Mouse (Mus musculus): ENCODE measurements around the gene Ppp2r5a. TPM values are rescaled to one million over a fixed set of nuclear protein-coding genes. Genes with fewer than 3 reads are reported as not detected.

Ppp2r5a gene
- polyA plus RNA-seq, 1 experiment from 2014 or later: 12.6 TPM

GRCm38 (mm10) chr1:191395871-191396433 lies 7.1 kb downstream of the Ppp2r5a start:
- Histone ChIP-seq H3K4me1 (replicated peaks; ENCODE audit: control insufficient read depth, insufficient read depth, low read length) (peaks cover 5% of the 10 kb centered on the region; the same call in 1 of the 2 replicates), H3K4me3 (replicated peaks; ENCODE audit: low read length) (peak overlapping the region; percentile 59), H3K9ac (peak overlapping the region; percentile 66), H3K9me3 (ENCODE audit: control insufficient read depth, low read length) (no peaks in the 10 kb centered on the region), H3K4me2 (replicated peaks) (peak overlapping the region; percentile 61), H3K27ac (peak overlapping the region; percentile 75; the same call in 1 of the 2 replicates), H3K27me3 (ENCODE audit: control insufficient read depth, insufficient read depth, low read length) (no peaks in the 10 kb centered on the region), H3K36me3 (replicated peaks; ENCODE audit: control insufficient read depth, insufficient read depth) (no peaks in the 10 kb centered on the region)
- no peak for ATAC-seq (ENCODE audit: low FRiP score)
- peak; percentile 29 for DNase-seq (ENCODE audit: low spot score)
- WGBS: 3% methylated on average over 23 of the region's 43 CpGs

DNA sequence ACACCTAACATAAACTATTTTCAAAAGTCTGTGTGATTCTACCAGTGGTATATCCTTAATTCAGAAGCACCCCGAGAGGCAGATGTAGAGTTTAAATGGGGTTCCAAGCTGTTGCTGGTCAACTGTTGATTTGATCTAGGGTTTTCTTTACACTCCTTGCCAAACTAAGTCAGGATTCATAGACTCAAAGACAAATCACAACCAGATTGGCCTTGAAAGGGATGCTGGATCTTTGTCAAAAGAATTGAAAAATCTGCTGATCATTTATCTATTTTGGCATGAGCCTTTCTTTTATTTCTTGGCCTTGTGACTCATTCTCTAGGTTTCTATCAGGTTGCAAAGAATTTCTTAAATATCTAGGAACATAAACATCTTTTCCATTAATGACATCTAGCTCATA lies 7.9 kb downstream of the Ppp2r5a start:
- Histone ChIP-seq H3K9me3 (ENCODE audit: control insufficient read depth, low read length) (no peaks in the 10 kb centered on the region), H3K36me3 (replicated peaks; ENCODE audit: control insufficient read depth, insufficient read depth) (no peaks in the 10 kb centered on the region), H3K27ac (no peak overlapping the region), H3K9ac (no peak overlapping the region), H3K4me1 (replicated peaks; ENCODE audit: control insufficient read depth, insufficient read depth, low read length) (peaks cover 5% of the 10 kb centered on the region; the same call in 1 of the 2 replicates), H3K27me3 (ENCODE audit: control insufficient read depth, insufficient read depth, low read length) (no peaks in the 10 kb centered on the region), H3K4me2 (replicated peaks) (peak overlapping the region; percentile 61), H3K4me3 (replicated peaks; ENCODE audit: low read length) (peak overlapping the region; percentile 59; the same call in 1 of the 2 replicates)
- 42% methylated on average over 1 of the region's 1 CpGs for WGBS
- DNase-seq (ENCODE audit: low spot score): no peak
- ATAC-seq (ENCODE audit: low FRiP score): no peak

DNA sequence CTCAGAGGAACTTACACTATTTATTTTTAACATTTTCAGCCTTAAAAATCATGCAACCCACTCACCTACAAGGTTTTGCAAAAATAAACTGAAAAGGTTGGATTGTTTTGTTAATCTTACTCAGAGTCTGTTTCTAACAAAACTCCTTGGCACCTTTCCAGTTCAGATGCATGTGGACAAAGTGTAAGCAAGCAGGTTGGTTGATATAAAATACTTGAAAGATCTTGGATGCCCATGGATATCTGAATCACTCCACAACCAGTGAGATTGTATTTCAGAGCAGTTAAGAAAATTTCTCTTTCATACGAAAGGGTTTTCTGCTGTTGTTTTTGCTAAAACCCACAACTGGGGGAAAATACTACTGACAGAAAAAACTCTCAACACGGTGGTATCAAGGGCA lies 8.9 kb downstream of the Ppp2r5a start:
- DNase-seq (ENCODE audit: low spot score) (no peak), ATAC-seq (ENCODE audit: low FRiP score) (no peak)
- Histone ChIP-seq H3K4me3 (replicated peaks; ENCODE audit: low read length) (no peak overlapping the region), H3K27ac (no peak overlapping the region), H3K9me3 (ENCODE audit: control insufficient read depth, low read length) (no peaks in the 10 kb centered on the region), H3K36me3 (replicated peaks; ENCODE audit: control insufficient read depth, insufficient read depth) (no peaks in the 10 kb centered on the region), H3K4me2 (replicated peaks) (peak overlapping the region; percentile 61), H3K27me3 (ENCODE audit: control insufficient read depth, insufficient read depth, low read length) (no peaks in the 10 kb centered on the region), H3K4me1 (replicated peaks; ENCODE audit: control insufficient read depth, insufficient read depth, low read length) (peaks cover 5% of the 10 kb centered on the region; the same call in 1 of the 2 replicates), H3K9ac (no peak overlapping the region)
- 74% methylated on average over 2 of the region's 2 CpGs for WGBS

DNA sequence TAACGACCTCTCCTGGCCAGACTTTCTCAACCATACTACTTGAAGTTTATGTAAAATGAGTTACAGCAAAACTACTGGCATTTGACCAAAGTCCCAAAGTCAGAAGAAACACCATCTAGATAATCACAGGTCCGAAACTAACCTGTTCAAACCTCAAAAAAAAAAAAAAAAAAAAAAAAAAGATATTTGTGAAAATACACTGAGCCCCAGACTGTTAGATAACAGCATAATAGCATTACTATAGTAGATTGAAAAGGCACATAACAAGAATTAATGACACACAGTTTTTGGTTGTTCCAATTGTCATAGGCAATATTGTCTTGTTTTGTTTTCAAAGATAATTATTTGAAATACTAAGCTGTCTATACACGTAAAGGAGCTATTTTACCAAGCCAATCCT lies 9.5 kb downstream of the Ppp2r5a start:
- H3K4me1 ChIP-seq (replicated peaks; ENCODE audit: control insufficient read depth, insufficient read depth, low read length): peaks cover 5% of the 10 kb centered on the region; the same call in 1 of the 2 replicates
- no peak for ATAC-seq (ENCODE audit: low FRiP score)
- no peak overlapping the region for H3K4me2 ChIP-seq (replicated peaks)
- no peak overlapping the region for H3K27ac ChIP-seq
- H3K36me3 ChIP-seq (replicated peaks; ENCODE audit: control insufficient read depth, insufficient read depth): no peaks in the 10 kb centered on the region
- no peak overlapping the region for H3K4me3 ChIP-seq (replicated peaks; ENCODE audit: low read length)
- H3K9ac ChIP-seq: no peak overlapping the region
- H3K9me3 ChIP-seq (ENCODE audit: control insufficient read depth, low read length): no peaks in the 10 kb centered on the region
- no peaks in the 10 kb centered on the region for H3K27me3 ChIP-seq (ENCODE audit: control insufficient read depth, insufficient read depth, low read length)
- no peak for DNase-seq (ENCODE audit: low spot score)
- 92% methylated on average over 3 of the region's 3 CpGs for WGBS

GRCm38 (mm10) chr1:191391311-191391710 lies 11.8 kb downstream of the Ppp2r5a start:
- DNase-seq (ENCODE audit: low spot score): peak; percentile 68
- WGBS: 17% methylated on average over 3 of the region's 3 CpGs
- no peak overlapping the region for H3K4me2 ChIP-seq (replicated peaks)
- ATAC-seq (ENCODE audit: low FRiP score): no peak
- H3K27ac ChIP-seq: no peak overlapping the region
- no peaks in the 10 kb centered on the region for H3K4me1 ChIP-seq (replicated peaks; ENCODE audit: control insufficient read depth, insufficient read depth, low read length)
- no peaks in the 10 kb centered on the region for H3K27me3 ChIP-seq (ENCODE audit: control insufficient read depth, insufficient read depth, low read length)
- no peak overlapping the region for H3K4me3 ChIP-seq (replicated peaks; ENCODE audit: low read length)
- H3K9me3 ChIP-seq (ENCODE audit: control insufficient read depth, low read length): no peaks in the 10 kb centered on the region
- no peak overlapping the region for H3K9ac ChIP-seq
- no peaks in the 10 kb centered on the region for H3K36me3 ChIP-seq (replicated peaks; ENCODE audit: control insufficient read depth, insufficient read depth)

DNA sequence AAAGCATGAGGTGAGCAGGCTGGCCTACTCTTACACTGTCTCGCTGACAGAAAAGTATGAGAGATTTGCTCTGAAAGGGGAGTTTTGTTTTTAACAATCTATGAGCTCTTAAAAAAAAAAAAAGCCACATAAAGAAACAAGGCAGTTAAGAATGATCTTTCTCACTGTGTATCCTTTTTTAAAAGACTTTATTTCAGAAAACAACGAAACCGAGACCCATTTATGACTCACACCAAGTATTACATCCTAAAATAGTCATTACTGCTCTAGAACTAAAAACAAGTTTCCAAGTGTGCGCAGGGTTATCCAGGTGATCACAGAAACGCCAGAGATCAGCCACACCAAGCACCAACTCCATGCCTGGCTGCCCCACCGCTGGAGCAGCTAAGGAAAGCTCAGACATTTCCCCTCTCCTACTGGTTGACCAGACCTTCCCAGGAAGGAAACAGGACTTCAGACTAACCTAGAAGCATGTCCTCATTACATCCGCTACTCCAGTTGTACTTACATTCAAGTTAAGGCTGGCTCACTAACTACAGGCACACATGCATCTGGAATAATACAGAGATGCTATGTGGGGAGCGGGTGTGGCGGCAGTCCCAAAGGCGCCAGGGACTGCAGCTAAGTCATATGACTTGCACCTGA lies 18.2 kb downstream of the Ppp2r5a start:
- no peak overlapping the region for H3K4me2 ChIP-seq (replicated peaks)
- no peak overlapping the region for H3K9ac ChIP-seq
- H3K36me3 ChIP-seq (replicated peaks; ENCODE audit: control insufficient read depth, insufficient read depth): no peaks in the 10 kb centered on the region
- H3K27ac ChIP-seq: no peak overlapping the region
- H3K4me1 ChIP-seq (replicated peaks; ENCODE audit: control insufficient read depth, insufficient read depth, low read length): no peaks in the 10 kb centered on the region
- ATAC-seq (ENCODE audit: low FRiP score) (no peak), DNase-seq (ENCODE audit: low spot score) (no peak)
- H3K9me3 ChIP-seq (ENCODE audit: control insufficient read depth, low read length): no peaks in the 10 kb centered on the region
- H3K27me3 ChIP-seq (ENCODE audit: control insufficient read depth, insufficient read depth, low read length): no peaks in the 10 kb centered on the region
- 95% methylated on average over 10 of the region's 10 CpGs for WGBS
- H3K4me3 ChIP-seq (replicated peaks; ENCODE audit: low read length): no peak overlapping the region

DNA sequence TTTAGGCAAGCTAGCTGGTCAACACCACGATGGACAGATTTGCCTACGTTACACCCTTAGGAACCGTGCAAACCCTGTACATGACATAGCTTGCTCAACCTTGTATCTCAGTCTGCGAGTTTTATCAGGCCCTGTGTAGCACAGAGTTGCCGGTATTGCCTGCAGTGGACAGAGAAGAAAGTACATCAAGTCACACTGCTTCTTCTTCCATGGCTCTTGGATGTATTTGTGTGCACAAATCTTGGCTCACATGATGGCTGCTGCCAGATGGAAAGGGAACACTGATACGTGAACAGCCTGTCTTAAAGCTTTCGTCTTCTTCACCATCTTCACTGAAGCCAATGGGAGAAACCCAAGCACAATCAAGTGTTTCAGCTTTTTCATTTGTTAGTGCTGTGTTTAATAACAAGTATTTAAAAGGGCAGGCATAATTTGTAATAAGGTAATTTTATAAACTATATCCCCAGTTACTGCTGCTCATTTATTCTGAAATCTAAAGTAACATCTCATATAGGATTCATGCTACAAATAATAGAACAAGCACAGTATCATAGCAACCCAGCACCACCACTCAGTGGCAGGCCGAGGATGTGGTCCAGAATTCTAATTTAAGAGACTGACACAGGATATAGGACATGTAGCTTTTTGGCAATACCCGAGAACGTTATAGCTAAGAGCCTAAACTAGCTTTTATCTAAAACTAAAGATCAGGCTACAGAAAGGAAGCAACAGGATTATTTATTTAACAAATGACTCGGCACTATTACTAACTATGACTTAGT lies 20.9 kb downstream of the Ppp2r5a start:
- Histone ChIP-seq H3K9me3 (ENCODE audit: control insufficient read depth, low read length) (no peaks in the 10 kb centered on the region), H3K9ac (no peak overlapping the region), H3K4me1 (replicated peaks; ENCODE audit: control insufficient read depth, insufficient read depth, low read length) (no peaks in the 10 kb centered on the region), H3K4me2 (replicated peaks) (no peak overlapping the region), H3K4me3 (replicated peaks; ENCODE audit: low read length) (no peak overlapping the region), H3K36me3 (replicated peaks; ENCODE audit: control insufficient read depth, insufficient read depth) (no peaks in the 10 kb centered on the region), H3K27me3 (ENCODE audit: control insufficient read depth, insufficient read depth, low read length) (no peaks in the 10 kb centered on the region), H3K27ac (no peak overlapping the region)
- 81% methylated on average over 11 of the region's 11 CpGs for WGBS
- DNase-seq (ENCODE audit: low spot score): no peak
- no peak for ATAC-seq (ENCODE audit: low FRiP score)

DNA sequence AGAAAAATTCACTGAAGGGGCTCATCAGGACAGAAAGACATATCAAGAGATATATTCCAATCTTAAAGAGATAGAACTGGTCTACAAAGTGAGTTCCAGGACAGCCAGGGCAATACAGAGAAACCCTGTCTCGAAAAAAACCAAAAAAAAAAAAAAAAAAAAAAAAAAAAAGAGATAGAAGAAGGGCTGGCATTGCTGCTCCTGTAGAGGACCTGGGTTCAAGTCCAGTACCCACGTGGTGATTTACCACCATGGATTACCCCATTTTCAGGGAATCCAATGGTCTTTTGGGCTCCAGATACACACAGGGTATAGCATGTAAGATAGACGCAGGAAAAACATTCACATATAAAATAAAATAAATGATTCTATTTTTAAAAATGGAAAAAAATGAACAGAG lies 22.2 kb downstream of the Ppp2r5a start:
- Histone ChIP-seq H3K4me3 (replicated peaks; ENCODE audit: low read length) (no peak overlapping the region), H3K36me3 (replicated peaks; ENCODE audit: control insufficient read depth, insufficient read depth) (no peaks in the 10 kb centered on the region), H3K9ac (no peak overlapping the region), H3K27me3 (ENCODE audit: control insufficient read depth, insufficient read depth, low read length) (no peaks in the 10 kb centered on the region), H3K4me2 (replicated peaks) (no peak overlapping the region), H3K9me3 (ENCODE audit: control insufficient read depth, low read length) (no peaks in the 10 kb centered on the region), H3K4me1 (replicated peaks; ENCODE audit: control insufficient read depth, insufficient read depth, low read length) (no peaks in the 10 kb centered on the region), H3K27ac (no peak overlapping the region)
- WGBS: 95% methylated on average over 3 of the region's 3 CpGs
- DNase-seq (ENCODE audit: low spot score) (no peak), ATAC-seq (ENCODE audit: low FRiP score) (no peak)

DNA sequence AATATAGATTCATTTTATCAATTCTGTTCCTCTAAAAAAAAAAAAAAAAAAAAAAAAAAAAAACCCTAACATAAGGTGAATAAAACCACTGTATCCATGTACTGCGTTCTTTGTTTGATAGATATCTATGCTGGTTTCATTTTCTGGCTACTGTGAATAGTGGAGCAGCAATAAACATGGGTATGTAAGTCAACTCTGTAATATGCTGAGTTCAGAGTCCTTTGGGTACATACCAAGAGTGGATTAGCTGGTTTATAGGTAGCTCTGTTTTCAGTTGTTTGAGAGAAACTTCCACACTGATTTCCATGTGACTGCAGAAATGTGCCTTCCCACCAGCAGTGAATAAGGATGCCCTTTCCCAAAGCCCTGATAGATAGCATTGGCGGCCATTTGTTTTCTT lies 25.0 kb downstream of the Ppp2r5a start:
- ATAC-seq (ENCODE audit: low FRiP score) (no peak), DNase-seq (ENCODE audit: low spot score) (no peak)
- Histone ChIP-seq H3K9me3 (ENCODE audit: control insufficient read depth, low read length) (no peaks in the 10 kb centered on the region), H3K4me2 (replicated peaks) (no peak overlapping the region), H3K4me3 (replicated peaks; ENCODE audit: low read length) (no peak overlapping the region), H3K9ac (no peak overlapping the region), H3K27ac (no peak overlapping the region), H3K36me3 (replicated peaks; ENCODE audit: control insufficient read depth, insufficient read depth) (no peaks in the 10 kb centered on the region), H3K27me3 (ENCODE audit: control insufficient read depth, insufficient read depth, low read length) (no peaks in the 10 kb centered on the region), H3K4me1 (replicated peaks; ENCODE audit: control insufficient read depth, insufficient read depth, low read length) (no peaks in the 10 kb centered on the region)
- WGBS: 93% methylated on average over 2 of the region's 2 CpGs

Data from hindbrain, embryonic 14.5 days (tissue).